In genomic region chr9:25212309-25213163, GRCm38 (mm10) we compare ENCODE assay signal across 9 mouse cellular contexts. TPM values are rescaled to one million over a fixed set of nuclear protein-coding genes. Genes with fewer than 3 reads are reported as not detected.
DNase-seq lines count a peak whose midpoint lies in the region; ATAC-seq lines count a peak whose summit lies in the region.
"Had no signal": no experiment of that assay in that cellular context is flagged by ENCODE, and none has a peak within 500 bp of the region (broad histone marks: within the 10 kb centered on the region; RNA-seq: fewer than 3 reads in every experiment).

No protein-coding gene starts in this region.

- no peak overlapping the region for H3K4me3 ChIP-seq in embryonic facial prominence, embryonic 13.5 days
- H3K4me3 ChIP-seq in hindbrain, embryonic 11.5 days (ENCODE audit: low read depth, low read length) = no peak overlapping the region
- no peak overlapping the region for H3K4me3 ChIP-seq in midbrain, embryonic 13.5 days (replicated peaks)

- no peak overlapping the region for H3K9ac ChIP-seq in embryonic facial prominence, embryonic 13.5 days
- H3K9ac ChIP-seq in hindbrain, embryonic 11.5 days (ENCODE audit: low read depth, low read length) = no peak overlapping the region
- H3K9ac ChIP-seq in midbrain, embryonic 13.5 days (replicated peaks) = no peak overlapping the region

- peak; percentile 94 for DNase-seq in heart, adult 11 months
- no peak for DNase-seq in heart, postnatal 25 days (ENCODE audit: low spot score)
- peak; percentile 40 for DNase-seq in hindbrain, embryonic 11.5 days (ENCODE audit: low spot score)
- DNase-seq in frontal cortex, postnatal 14 days (ENCODE audit: low spot score in 2 of 2) = no peak
- DNase-seq in thymus, postnatal 25 days = no peak
- no peak for DNase-seq in urinary bladder, adult 2 months (ENCODE audit: low spot score)
- DNase-seq: adrenal gland, postnatal 14 days had no signal

- ATAC-seq in embryonic facial prominence, embryonic 13.5 days (ENCODE audit: insufficient number of reproducible peaks, insufficient read depth, low FRiP score, low TSS enrichment, low read depth) = no peak
- peak; percentile 80 for ATAC-seq in hindbrain, embryonic 11.5 days (ENCODE audit: low FRiP score)
- ATAC-seq in midbrain, embryonic 13.5 days = peak; percentile 76; the same call in 1 of the 2 replicates

- no peaks in the 10 kb centered on the region for H3K27me3 ChIP-seq in embryonic facial prominence, embryonic 13.5 days
- H3K27me3 ChIP-seq in hindbrain, embryonic 11.5 days (ENCODE audit: control insufficient read depth, insufficient read depth, low read length) = no peaks in the 10 kb centered on the region
- H3K27me3 ChIP-seq in midbrain, embryonic 13.5 days = no peaks in the 10 kb centered on the region

- H3K27ac ChIP-seq in embryonic facial prominence, embryonic 13.5 days = peak overlapping the region; percentile 65
- H3K27ac ChIP-seq in hindbrain, embryonic 11.5 days (ENCODE audit: low read depth, low read length) = peak overlapping the region; percentile 52
- peak overlapping the region; percentile 56 for H3K27ac ChIP-seq in midbrain, embryonic 13.5 days

- H3K36me3 ChIP-seq in embryonic facial prominence, embryonic 13.5 days = no peaks in the 10 kb centered on the region
- H3K36me3 ChIP-seq in hindbrain, embryonic 11.5 days (ENCODE audit: control insufficient read depth, insufficient read depth, low read length) = no peaks in the 10 kb centered on the region
- no peaks in the 10 kb centered on the region for H3K36me3 ChIP-seq in midbrain, embryonic 13.5 days

- H3K4me1 ChIP-seq in embryonic facial prominence, embryonic 13.5 days = peaks cover 17% of the 10 kb centered on the region
- H3K4me1 ChIP-seq in hindbrain, embryonic 11.5 days (replicated peaks; ENCODE audit: control insufficient read depth, insufficient read depth, low read length) = no peaks in the 10 kb centered on the region
- peaks cover 12% of the 10 kb centered on the region for H3K4me1 ChIP-seq in midbrain, embryonic 13.5 days (replicated peaks)

- H3K9me3 ChIP-seq in embryonic facial prominence, embryonic 13.5 days = no peaks in the 10 kb centered on the region
- no peaks in the 10 kb centered on the region for H3K9me3 ChIP-seq in hindbrain, embryonic 11.5 days (ENCODE audit: control insufficient read depth, low read length)
- no peaks in the 10 kb centered on the region for H3K9me3 ChIP-seq in midbrain, embryonic 13.5 days

- WGBS in embryonic facial prominence, embryonic 13.5 days = 55% methylated on average over 9 of the region's 9 CpGs
- 49% methylated on average over 9 of the region's 9 CpGs for WGBS in hindbrain, embryonic 11.5 days
- 49% methylated on average over 9 of the region's 9 CpGs for WGBS in midbrain, embryonic 13.5 days

- intact Hi-C loops in heart, postnatal 25 days (cut with DNase I) = loop anchor here (5.0 kb wide), 1 partner anchor 35 kb away; no protein-coding TSS in a partner anchor

- H3K4me2 ChIP-seq in embryonic facial prominence, embryonic 13.5 days = 0 out of 2 replicates have a peak overlapping the region, but pooled peaks have one; percentile 19
- no peak overlapping the region for H3K4me2 ChIP-seq in hindbrain, embryonic 11.5 days (replicated peaks; ENCODE audit: low read depth, low read length)
- H3K4me2 ChIP-seq in midbrain, embryonic 13.5 days (replicated peaks) = no peak overlapping the region

RNA-seq across cellular contexts. Expression of gene Sept7, which starts 39.7 kb away (rescaled TPM):
- total RNA-seq in heart, postnatal 25 days (2021) = 100 to 1,000 TPM; 108 to 115 TPM
- polyA plus RNA-seq in embryonic facial prominence, embryonic 13.5 days (2015; fragmentation: Nextera tagmentation; extraction: Ambion mirVana) = 300 and 331 TPM in 2 replicates
- polyA plus RNA-seq in hindbrain, embryonic 11.5 days (2014; fragmentation: Nextera tagmentation; extraction: Ambion mirVana) = 290 and 317 TPM in 2 replicates
- 256 and 277 TPM in 2 replicates for polyA plus RNA-seq in midbrain, embryonic 13.5 days (2015; fragmentation: Nextera tagmentation; extraction: Ambion mirVana)
- polyA plus RNA-seq in urinary bladder, adult 2 months (2012; rRNA removed) = 112 and 123 TPM in 2 replicates

Comparison
In these comparisons a context has a peak if more than half of its experiments do, and no peak if none do; other contexts are left out.
1. DNase-seq: peak in heart, adult 11 months (single experiment) and hindbrain, embryonic 11.5 days (single experiment); none in heart, postnatal 25 days (single experiment), frontal cortex, postnatal 14 days (0 of 2), thymus, postnatal 25 days (single experiment) and urinary bladder, adult 2 months (single experiment).
2. Peak in every context shown above with its lines, with median percentiles within 50 percentile points of each other: H3K27ac ChIP-seq.